Mouse (Mus musculus) frontal cortex, postnatal 10 days (tissue): Measurements from ENCODE around the gene Slc35e2.
A peak's percentile ranks its signal among the peaks of the same experiment; 100 is the strongest.
"Not testable (repeated sequence)": the region's sequence is repeated elsewhere in the genome, so short reads cannot be mapped to it uniquely, and the experiment has no call there.

Experiments used
- DNase-seq, 2 experiments: peaks; one replicate each; pipeline ENCODE4 v3.0.0; 2022; ENCODE audit warnings: low spot score in 2 of 2, mixed read lengths in 1 of 2

Slc35e2 gene

DNA sequence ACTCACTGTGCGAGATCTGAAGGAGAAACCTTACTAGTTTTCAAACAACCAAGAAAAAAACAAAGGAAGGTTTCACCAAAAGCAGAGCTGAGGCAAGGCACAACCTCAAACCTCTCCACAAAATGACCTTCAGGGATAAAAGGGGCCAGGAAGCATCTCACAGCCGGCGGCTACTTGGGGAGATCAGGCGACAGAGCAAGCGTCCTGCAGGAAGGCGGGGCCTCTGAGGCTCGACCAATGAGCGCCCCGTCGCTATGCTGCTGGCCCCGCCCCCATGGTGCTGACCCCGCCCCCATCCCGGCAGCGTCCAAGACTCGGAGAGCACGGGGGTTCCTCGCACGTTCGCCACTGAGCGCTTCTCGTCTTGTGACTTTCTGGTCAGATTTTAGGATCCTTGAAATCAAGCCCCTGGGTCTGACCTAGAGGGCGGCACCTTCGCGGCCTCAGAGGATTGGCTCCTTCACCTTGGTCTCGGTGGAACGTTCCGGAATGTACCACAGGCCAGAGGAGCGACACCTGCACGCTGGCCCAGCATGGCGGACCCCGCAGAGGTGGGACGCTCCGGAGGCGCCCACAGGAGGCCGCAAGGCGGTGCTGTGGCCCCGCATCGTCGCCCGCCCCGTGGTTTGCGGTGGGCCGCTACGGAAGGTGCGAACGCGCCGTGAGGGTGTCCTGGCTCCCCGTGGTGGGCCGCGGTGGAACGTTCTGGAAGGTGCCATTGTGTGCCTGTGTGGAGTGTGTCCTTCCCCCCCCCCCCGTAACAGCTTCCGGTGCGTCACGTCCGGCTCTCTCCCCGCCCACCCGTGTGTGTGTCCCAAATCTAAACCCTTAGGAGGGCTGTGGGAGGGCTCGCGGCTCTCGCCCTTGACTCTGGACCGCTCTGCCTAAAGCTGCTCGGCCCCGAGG lies at the start of gene Slc35e2:
Slc35e2 (plus strand) TSS at position 326 of the 906 bp plus-strand sequence.
- DNase-seq = peak; percentile 84 to 89

DNA sequence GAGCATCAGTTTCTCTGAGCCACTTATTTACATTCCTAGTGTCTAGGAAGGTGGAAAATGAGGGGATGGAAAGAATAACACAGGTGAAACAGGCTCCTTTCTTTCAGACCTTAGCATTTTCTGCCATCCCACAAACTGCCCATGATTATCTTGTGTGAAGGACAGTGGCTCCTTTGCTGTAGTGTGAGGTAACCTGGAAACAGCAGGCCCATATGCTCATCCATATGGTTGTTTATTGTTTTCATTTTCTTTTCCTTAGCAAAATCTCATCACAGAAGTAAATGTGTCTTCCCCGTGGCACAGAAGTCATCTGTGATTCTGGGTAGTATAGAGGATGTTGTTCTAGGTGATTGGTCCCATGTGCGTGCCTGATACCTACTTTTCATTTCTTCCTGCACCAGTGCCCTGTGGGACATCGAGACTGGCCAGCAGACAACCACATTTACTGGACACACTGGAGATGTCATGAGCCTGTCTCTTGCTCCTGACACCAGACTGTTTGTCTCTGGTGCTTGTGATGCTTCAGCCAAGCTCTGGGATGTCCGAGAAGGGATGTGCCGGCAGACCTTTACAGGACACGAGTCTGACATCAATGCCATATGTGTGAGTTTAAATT lies 48.2 kb upstream of the Slc35e2 start:
- no peak for DNase-seq

DNA sequence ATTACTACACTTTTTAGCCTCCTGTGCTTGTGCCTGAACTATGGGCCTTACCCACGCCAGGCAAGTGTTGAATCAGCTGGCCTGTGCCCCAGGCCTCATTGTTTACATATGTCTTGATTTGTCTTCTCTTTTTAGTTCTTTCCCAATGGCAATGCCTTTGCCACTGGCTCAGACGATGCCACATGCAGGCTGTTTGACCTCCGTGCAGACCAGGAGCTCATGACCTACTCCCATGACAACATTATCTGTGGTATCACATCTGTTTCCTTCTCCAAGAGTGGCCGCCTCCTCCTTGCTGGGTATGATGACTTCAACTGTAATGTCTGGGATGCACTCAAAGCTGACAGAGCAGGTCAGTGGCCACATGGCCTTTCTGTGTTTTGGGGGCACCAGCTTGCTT lies 46.3 kb upstream of the Slc35e2 start:
- DNase-seq = no peak

DNA sequence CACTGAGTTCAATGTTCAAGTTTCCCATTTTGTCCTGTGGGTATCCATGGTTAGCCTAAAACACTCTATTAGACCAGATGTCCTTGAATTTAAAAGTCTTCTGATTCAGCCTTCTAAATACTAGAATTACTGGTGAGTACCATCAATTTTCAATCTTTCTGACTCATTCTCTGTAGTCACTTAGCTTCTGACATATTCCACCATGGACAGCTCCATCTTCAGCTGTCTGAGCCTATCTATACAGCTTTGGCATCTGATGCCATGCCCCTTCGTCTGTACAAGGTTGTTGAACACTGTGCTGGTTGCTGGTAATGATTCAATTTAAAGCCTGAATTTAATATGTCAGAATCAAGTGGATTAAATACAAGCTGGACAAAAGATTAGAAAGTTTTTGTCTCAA lies 45.8 kb upstream of the Slc35e2 start:
- no peak for DNase-seq

DNA sequence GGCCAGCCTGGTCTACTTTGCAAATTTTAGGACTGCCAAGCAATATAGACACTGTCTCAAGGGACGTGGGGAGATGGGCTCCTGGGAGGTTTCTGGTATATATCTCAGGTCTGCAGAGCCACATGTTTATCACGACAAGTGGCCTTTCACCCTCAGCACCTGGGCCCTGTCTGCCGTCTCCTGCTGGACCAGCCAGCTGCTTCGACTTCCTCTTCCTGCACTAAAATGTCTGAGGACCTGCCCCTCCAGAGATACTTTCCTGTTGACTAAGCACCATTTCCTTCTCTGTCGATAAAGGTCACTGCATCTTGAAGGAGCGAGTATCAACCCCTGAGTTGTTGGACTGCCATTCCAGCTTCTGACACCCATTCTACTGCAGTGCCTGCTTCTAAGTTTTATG lies 41.8 kb upstream of the Slc35e2 start:
- DNase-seq = no peak

DNA sequence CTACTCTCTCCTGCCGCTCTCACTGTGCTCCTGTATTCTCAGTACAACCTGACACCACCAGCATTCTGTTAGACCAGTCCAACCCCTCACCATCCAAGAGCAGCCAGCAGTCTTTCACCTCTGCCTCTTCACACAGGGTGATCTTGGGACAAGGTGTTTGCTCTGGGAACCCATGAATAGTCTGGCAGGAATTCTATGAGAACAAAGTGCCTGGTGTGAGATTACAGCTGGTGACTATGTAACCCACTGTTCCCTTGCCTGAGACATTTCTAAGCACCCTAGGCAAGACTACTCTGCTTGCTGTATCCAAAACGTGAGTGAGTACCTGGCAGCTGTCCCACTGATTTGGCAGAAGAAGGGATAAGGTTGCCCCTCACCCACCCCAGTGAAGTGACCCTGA lies 40.3 kb upstream of the Slc35e2 start:
- no peak for DNase-seq

DNA sequence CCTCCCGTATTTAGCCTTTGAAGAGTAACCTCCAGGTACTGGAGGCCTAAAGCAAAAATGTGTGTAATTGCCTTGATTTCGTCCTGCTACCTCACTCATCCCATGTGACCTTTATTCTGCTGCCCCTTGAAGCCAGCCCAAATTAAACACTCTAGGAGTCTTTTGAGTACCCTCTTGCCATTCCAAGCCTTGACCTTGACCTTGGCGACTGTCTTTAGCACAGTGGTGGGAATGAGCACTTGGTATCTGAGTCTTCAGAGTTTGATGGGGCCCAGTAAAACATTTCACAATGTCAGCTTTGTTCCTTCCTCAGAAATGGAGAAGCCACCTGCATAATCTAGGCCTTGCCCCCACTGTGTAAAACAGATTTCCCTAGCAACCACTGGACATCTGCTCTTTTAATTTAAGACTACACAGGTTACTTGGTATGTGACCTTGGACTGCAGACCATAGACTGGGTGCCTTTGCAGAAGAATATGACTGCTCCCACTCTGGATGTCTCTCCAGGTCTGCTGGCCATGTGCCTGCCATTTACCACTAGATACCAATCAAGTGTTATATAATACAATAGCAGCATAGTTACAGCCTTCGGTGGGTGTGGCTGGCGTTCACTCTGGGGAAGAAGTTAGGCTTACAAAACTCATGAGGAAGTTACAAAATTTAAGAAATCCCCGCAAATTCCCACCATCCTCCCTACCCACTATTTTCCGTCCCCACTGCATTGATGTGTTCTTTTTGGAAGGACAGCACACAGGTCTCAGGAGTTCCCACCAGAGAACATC lies 39.4 kb upstream of the Slc35e2 start, which contains the start of gene Nadk:
Nadk (plus strand) TSS at position 718 of the 782 bp plus-strand sequence.
- DNase-seq = no peak

DNA sequence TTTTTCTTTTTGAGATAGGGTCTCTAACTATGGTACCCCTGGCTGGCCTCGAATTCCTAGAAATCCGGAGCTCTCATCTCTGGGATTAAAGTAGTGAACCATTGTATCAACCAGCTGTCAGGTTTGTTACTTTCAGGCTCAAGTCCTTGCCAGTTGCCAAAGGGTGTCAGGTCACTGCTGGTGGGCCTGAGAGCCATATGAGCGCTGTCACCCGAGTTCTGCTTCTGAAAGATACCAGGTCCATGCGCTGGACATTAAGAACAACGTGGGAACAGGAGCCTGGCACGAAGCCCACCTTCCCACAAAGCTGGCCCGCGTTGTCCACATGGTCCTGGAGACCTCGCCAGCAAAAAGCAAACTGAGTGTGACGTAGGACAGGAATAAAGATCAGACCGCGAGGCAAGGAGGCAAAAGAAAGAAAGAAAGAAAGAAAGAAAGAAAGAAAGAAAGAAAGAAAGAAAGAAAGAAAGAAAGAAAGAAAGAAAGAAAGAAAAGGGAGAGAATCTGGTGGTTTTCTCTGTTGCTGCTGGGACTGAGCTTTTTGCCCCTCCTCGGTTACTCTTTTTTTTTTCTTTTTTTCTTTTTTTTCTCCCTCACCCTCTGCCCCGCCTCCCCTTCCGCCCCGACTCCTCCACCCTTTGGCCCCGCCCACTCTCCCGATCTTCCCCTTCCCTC lies 38.4 kb upstream of the Slc35e2 start:
- DNase-seq = peak; percentile 52 to 59

DNA sequence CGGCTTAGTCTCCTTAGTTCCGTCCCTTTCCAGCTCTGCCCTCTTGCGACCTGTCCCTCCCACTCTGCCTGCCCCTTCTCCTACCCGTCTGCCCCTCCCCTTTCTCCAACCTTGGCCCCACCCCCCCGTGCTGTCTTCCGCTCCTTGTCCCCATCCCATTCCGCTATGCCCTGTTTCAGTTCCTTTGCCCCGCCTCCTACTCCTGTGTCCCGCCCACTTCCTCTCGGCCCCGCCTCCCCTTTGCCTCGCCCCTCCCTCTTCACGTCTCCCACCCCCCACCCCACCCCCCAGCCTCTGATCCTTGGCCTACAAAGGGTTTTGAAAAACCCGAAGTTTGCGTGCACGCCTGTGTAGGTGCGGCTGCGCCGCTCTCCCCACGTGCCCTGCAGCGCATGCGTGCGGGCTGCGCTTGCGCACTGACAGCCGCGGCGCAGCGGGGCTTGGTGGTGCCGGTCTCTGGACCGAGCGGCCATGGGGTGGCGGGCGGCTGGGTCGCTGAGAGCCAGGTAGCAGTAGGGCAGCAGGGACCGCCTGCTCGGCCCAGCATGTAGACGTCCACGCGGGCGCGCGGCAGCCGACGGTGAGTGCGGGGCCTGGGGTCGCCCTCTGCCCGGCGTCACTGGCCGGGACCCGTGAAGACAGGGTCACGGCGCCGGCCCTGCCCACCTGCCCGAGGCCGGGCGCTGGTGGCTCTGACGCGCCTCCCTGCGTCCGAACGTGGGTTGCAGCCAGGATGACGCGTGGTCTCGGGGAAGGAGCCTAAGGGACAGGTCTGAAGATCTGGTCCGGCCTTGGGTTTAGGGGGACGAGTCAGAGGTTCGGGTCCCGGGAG lies 37.6 kb upstream of the Slc35e2 start:
- peak; percentile 90 to 92 for DNase-seq

DNA sequence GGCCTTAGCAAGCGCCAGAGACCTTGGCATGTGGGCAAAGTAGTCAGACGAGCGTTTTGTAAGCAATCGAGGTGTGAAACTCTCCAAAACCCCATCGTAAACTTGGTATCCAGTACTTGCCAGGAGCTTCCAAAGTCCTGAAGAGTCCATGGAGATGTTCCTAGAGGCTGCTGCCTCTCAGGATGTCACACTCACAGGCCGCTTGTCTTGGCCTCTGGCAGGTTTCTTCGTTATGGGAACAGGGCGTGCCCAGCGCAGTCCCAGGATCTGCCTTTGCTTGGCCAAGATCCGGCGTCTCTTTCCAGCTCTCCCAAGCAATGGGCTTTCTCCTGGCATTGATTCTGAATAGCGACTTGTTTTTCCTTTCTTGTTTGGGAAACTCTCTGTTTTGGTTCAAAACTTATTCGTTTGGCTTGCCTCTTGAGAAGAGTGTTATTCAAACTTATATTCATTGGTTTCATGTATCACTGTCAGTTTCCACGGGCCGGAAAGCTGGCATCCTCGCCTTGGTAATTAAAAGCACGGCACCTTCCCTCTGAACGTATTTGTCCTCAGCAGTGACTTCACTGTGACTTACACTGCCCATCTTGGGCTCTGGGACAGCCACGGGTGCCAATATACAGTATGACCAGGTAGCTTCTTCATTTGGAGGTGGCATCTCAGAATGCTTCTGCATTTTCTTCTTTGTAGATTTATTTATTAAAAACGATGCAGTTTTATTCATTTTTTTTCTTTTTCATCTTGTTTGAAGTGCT lies 36.7 kb upstream of the Slc35e2 start:
- DNase-seq = no peak

DNA sequence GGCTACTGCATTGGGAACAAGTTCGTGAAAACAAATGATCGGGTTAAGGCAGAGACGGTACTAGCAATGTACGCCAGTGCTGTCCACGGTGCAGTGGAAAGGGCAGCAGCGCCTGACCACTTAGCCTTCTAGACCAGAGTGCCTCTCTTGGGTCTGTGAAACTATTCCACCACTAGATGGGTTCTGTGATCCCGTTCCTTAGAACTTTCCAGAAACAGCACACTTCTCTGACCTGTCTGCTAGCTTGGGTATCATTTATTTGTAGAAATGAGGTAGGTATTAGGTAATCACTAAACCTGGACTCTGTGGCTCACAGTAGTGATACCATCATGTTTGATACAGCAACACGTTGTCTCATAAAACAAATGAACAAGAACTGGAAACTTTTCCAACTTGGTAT lies 34.7 kb upstream of the Slc35e2 start:
- no peak for DNase-seq

DNA sequence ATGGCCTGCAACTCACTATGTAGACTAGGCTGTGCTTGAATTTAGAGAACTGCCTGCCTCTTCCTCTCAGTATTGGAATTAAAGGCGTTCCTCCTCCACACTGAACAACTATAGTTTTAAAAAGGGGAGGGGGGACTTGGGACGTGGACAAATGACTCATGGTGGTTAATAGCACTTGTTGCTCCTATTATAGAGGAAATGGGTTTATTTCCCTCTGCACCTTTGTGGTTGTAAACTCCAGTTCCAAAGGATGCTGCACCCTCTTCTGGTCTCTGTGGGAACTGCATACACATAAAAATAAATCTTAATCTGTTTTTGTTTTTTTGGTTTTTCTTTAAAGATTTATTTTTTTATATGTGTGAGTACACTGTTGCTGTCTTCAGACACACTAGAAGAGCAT lies 33.0 kb upstream of the Slc35e2 start:
- DNase-seq = no peak

DNA sequence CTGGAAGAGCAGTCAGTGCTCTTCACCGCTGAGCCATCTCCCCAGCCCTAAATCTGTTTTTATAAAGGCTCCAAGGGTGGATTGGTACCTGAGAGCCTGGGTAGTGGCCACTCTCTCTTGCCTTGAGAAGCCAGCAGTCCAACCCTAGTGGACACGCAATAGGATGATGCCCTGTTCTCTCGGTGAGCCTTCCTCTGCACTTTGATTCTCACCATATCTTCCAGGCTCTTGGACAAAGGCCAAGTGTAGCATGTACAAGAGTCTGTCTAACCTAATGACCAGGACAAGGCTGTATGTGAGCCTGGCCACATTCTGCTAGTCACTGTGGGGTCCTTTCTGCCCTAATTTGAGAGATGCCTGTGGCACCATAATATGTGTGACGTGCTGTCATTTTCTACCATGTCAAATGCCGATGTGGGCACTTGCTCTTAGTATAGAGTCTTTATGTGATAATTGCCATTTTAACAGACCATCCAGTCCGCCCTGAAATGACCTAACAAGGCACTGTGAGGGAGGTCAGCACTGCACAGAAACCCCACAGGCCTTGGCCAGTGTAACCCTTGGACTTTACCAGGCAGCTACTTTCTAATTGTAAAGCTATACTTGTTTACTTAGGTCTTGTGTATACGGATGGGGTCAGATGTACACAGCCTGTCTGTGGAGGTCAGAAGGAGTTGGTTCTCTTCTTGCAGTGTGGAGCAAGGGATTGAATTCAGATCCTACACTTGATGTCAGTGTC lies 32.4 kb upstream of the Slc35e2 start:
- no peak for DNase-seq

DNA sequence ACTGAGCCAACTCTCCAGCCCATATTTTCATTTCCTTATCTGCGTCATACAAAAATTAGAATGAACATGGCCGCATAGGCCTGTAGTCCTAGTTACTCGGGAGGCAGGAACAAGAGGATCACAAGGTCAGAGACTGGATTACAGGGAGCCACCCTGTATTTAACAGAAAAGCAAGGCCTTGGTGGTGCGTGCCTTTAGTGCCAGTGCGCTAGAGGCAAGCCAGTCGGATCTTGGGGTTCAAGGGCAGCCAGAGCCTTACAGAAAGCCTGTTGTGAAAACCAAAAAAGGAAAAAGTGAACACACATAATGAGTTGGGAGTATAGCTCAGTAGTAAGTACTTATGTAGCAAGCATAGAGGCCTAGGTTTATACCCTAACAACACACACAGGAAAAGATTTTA lies 31.4 kb upstream of the Slc35e2 start:
- no peak for DNase-seq

DNA sequence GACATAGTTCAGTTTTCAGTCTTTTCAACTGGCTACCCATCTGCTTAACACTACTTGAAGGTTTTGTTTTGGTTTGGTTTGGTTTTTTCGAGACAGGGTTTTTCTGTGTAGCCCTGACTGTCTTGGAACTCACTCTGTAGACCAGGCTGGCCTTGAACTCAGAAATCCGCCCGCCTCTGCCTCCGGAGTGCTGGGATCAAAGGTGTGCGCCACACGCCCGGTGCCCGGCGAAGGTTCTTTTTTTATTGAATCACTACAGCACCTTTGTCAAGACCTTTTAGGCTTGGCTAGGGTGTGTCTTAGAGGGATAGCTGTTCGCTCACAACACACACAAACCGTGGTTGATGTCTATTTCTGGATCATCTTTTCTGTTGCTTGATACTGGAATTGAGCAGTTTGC lies 30.9 kb upstream of the Slc35e2 start:
- not testable (repeated sequence) for DNase-seq

DNA sequence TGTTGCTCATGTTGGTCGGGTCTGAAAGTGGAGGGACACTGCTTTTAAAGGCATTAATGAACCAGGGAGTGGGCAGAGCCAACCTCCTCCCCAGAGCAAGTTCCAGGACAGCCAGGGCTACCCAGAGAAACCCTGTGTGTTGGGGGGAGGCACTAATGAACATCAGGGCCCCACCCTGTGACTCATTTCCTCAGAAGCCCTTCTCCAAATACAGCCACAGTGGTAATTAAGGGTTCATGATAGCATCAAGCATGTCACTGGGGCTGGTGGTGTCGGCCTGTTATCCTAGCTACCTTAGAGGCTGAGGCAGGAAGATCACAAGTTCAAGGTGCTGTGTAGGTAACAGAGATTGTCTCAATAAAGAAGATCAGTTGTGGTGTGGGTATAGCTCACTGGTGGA lies 29.8 kb upstream of the Slc35e2 start:
- no peak for DNase-seq

DNA sequence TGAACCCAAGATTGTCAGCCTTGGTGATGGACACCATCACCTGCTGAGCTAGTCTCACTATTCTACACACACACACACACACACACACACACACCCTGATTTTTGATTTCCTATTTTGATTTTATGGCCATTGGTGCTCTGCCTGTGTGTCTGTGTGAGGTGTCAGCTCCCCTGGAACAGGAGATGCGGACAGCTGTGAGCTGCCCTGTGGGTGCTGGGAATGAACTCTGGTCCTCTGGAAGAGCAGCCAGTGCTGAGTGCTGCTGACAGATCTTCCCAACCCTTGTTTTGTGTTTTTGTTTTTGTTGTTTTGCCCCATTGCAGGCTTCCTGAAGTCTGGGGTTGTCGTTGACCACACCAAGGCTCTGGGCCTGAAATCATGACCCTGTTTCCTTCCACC lies 28.1 kb upstream of the Slc35e2 start:
- no peak for DNase-seq

DNA sequence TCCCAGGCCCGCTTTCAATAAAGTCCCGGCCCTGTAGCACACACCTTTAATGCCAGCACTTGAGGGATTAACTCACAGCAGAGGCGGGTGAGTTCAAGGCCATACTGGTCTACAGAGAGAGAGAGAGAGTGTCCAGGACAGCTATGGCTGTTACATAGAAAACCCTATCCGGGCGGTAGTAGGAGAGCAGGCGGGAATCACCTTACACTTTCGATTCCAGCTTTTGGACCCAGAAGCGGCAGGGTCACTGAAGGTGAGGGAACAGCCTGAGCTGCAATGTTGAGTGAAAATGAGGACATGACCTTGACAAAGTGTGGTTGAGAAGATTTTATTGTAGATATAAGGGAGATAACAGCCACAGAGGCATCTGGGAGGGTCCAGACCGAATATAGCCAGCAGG lies 27.3 kb upstream of the Slc35e2 start:
- DNase-seq = no peak

DNA sequence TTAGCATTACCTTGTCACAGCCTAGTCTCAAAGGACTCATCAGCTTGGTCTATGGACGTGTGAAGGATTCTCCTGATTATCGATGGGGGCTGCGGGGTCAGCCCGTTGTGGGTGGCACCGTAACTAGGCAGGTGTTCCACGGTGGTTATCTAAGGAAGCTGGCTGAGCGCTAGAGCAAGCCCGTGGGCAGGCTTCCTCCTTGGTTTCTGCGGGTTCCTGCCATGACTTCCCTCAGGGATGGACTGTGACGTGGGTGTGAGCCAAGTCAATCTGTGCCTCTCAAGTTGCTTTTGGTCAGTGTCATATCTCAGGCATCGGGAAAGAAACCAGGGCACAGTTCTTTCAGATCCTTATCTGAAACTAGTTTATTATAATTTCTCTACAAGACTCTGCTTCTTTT lies 26.3 kb upstream of the Slc35e2 start:
- DNase-seq = no peak

DNA sequence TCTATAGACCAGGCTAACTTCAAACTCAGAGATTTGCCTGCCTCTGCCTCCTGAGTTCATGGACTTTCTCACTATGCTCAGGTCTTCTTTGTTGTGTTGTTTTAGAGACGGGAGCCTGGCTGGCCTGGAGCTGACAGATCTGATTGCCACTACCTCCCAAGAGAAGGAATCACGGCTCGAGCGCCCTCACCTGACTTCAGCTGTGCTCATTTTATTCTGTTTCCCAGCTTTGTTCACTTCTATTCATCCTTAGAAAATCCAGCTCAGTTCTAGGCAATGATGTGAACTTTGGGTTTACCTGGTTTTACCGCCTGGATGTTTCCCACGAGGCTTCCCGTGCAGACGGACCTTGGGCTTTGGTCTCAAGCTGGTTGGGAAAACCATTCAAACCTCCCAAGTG lies 25.7 kb upstream of the Slc35e2 start:
- no peak for DNase-seq
